Mouse (Mus musculus) ES-E14 (cell line): Measurements from ENCODE around the gene Nfkbie. TPM values are rescaled to one million over a fixed set of nuclear protein-coding genes. Genes with fewer than 3 reads are reported as not detected.

Experiments used
- DNase-seq: peaks from one replicate; pipeline ENCODE4 v3.0.0-alpha.2; 2013; ENCODE audit warnings: low read depth, low spot score
- H3K27ac ChIP-seq: 2 replicates; pipeline ENCODE4 v1.5.1; 2012; ENCODE audit warnings: low read depth, mild to moderate bottlenecking, low read length, moderate library complexity, mixed read lengths; ENCODE audit not compliant: poor library complexity, insufficient read depth, severe bottlenecking
- H3K36me3 ChIP-seq: 2 replicates; pipeline ENCODE4 v1.6.1; 2012; ENCODE audit warnings: mild to moderate bottlenecking, low read length, moderate library complexity, mixed read lengths; ENCODE audit not compliant: control insufficient read depth, poor library complexity, insufficient read depth, severe bottlenecking
- H3K4me1 ChIP-seq, 2 experiments: fragments of 150-350 bp in 1 of 2; sonication (generic) in 1 of 2; 2 replicates each; pipeline ENCODE4 v1.6.1; 2012; ENCODE audit warnings: low read length in 2 of 2, mild to moderate bottlenecking in 1 of 2, mixed read lengths in 1 of 2; ENCODE audit not compliant: control insufficient read depth in 2 of 2, insufficient read depth in 2 of 2, poor library complexity in 1 of 2
- H3K4me3 ChIP-seq, 2 experiments: fragments of 150-350 bp in 1 of 2; sonication (generic) in 1 of 2; 2 replicates each; pipeline ENCODE4 v1.5.1; 2012; ENCODE audit warnings: low read length in 2 of 2, low read depth in 1 of 2, mild to moderate bottlenecking in 1 of 2, mixed read lengths in 1 of 2; ENCODE audit not compliant: insufficient read depth in 1 of 2, poor library complexity in 1 of 2, severe bottlenecking in 1 of 2
- H3K9ac ChIP-seq: 2 replicates; pipeline ENCODE4 v1.6.1; 2012; ENCODE audit warnings: low read depth, mild to moderate bottlenecking, low read length, mixed read lengths; ENCODE audit not compliant: poor library complexity, insufficient read depth, severe bottlenecking
- H3K9me3 ChIP-seq: fragments of 150-350 bp; sonication (generic); 2 replicates; pipeline ENCODE4 v1.6.1; 2012; ENCODE audit warnings: low read depth, mild to moderate bottlenecking, low read length; ENCODE audit not compliant: control insufficient read depth, insufficient read depth
- CHD2 ChIP-seq: IDR thresholded peaks from 2 replicates; pipeline ENCODE4 v1.6.1; 2014; ENCODE audit warnings: mild to moderate bottlenecking, low read depth, low read length, inconsistent platforms
- HCFC1 ChIP-seq: IDR thresholded peaks from 2 replicates; pipeline ENCODE4 v1.6.1; 2012; ENCODE audit warnings: low read length, inconsistent platforms, borderline replicate concordance; ENCODE audit not compliant: insufficient read depth
- MAFK ChIP-seq: IDR thresholded peaks from 2 replicates; pipeline ENCODE4 v1.6.1; 2014; ENCODE audit warnings: mild to moderate bottlenecking, low read depth, low read length, inconsistent platforms; ENCODE audit not compliant: insufficient read depth
- ZC3H11A ChIP-seq: IDR thresholded peaks from 2 replicates; pipeline ENCODE4 v1.6.1; 2012; ENCODE audit warnings: low read depth, mild to moderate bottlenecking, inconsistent platforms, low read length, borderline replicate concordance
- ZNF384 ChIP-seq: IDR thresholded peaks from 2 replicates; pipeline ENCODE4 v1.6.1; 2012; ENCODE audit warnings: low read depth, low read length, inconsistent platforms
- in situ Hi-C, 2 experiments: fragments of 600-800 bp; cut with MboI; formaldehyde crosslinking; loops; one replicate each; pipeline ENCODE4 v1.15.1; 2025; ENCODE audit warnings: low sequenced_read_pairs in 2 of 2, inconsistent platforms in 1 of 2; ENCODE audit not compliant: unreplicated experiment in 2 of 2
- total RNA-seq: library from RNA; depleted of rRNA; stranded (reverse); fragments of 300-350 nt; gene quantifications from 2 replicates; pipeline ENCODE4 v1.2.3, GENCODE M21; 2012

Gene Nfkbie
- total RNA-seq, 1 experiment = 2.2 TPM

DNA sequence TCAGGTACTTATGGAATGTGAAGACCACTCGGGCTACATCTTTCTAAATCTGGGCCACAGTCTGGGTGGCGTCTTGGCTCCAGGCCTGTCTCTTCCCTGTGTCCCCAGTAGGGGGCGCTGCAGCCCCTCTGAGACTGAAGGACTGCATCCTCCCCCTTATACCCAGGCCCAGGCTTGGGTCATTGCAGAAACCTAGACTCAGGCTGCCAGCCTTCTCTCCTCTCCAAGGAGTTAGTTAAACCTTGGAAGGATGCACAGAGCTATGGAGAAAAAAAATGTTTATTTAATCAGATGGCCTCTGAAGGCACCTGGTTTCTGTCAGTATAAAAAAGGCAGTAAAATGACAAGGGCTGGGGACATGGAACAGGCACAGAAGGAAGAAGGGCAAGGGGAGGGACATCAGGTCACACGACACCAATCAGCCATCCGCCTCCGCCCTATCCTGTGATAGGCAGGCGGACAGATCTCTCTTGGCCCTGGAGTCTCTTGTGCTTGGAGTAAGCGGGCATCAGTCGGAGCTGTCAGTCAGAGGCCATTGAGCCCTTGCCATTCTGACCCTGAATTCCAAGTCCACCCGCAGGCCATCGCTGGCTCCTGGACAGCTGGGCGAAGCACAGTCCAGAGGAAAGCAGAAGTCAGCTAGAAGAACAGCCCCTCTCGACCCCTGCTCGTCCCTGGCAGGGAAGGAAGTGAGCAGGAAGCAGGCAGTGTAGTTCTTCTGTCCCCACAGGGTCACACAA is 29.6 kb downstream of the Nfkbie start:
- peaks cover 49% of the 10 kb centered on the region for H3K36me3 ChIP-seq
- H3K4me1 ChIP-seq = peaks cover 7 to 32% of the 10 kb centered on the region in 2 experiments
- DNase-seq = no peak
- H3K9ac ChIP-seq = peak overlapping the region; percentile 8; the same call in 1 of the 2 replicates
- in situ Hi-C loops = loop anchor here in 1 of 2 experiments (5.0 kb wide), 1 partner anchor 42 kb away; no protein-coding TSS in a partner anchor
- no peaks in the 10 kb centered on the region for H3K9me3 ChIP-seq
- peak; percentile 26; the same call in 1 of the 2 replicates for TF ChIP-seq ZC3H11A
- TF ChIP-seq CHD2 = peak; percentile 2; the same call in 1 of the 2 replicates
- no peak for TF ChIP-seq ZNF384
- TF ChIP-seq HCFC1 = 0 out of 2 replicates have a peak, but pooled peaks have one; percentile 17
- H3K27ac ChIP-seq = peak overlapping the region; percentile 58; the same call in 1 of the 2 replicates
- H3K4me3 ChIP-seq = peak overlapping the region; percentile 26 to 40; a peak in 2 of 4 replicates

DNA sequence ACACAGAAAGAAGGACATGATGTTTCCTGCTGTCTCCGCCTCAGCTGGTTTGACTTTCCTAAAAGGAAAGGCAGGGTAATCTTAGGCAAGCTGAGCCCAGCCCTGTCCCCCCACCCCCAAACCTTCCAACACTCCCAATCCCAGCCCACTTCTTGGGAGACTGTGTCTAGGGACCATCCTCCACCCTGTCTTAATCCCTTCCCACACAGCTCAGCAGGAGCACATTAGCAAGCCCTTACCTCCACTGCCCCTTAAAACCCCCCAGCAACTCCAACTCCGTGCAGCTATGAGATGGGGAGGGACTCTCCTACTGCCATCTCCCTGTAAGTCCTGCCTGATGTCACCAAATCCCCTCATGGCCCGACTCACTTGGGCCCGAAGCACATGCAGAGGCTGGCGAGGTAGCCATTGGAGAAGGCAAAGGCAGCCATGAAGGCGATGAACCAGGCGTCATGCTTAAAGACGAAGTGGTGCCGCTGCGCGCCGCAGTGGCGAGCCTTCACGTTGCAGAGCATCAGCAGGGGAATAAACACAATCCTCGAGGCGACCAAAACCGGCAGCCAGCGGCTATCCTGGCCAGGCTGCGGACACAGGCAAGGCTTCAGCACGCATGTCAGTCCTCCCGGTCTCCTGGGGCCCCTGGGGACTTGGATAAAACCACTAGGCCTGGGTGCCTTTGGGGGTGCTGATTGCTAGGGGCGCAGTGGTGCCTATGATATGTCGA is 30.4 kb downstream of the Nfkbie start:
- Histone ChIP-seq H3K4me3 (peak overlapping the region in 1 of 2 experiments; percentile 37; a peak in 3 of 4 replicates), H3K9me3 (no peaks in the 10 kb centered on the region), H3K4me1 (peaks cover 7 to 32% of the 10 kb centered on the region in 2 experiments), H3K36me3 (peaks cover 55% of the 10 kb centered on the region), H3K27ac (peak overlapping the region; percentile 56), H3K9ac (peak overlapping the region; percentile 48)
- no peak for TF ChIP-seq ZNF384
- TF ChIP-seq MAFK = no peak
- no peak for TF ChIP-seq ZC3H11A
- no peak for DNase-seq
- in situ Hi-C loops = loop anchor here in 1 of 2 experiments (5.0 kb wide), 1 partner anchor 41 kb away; no protein-coding TSS in a partner anchor

DNA sequence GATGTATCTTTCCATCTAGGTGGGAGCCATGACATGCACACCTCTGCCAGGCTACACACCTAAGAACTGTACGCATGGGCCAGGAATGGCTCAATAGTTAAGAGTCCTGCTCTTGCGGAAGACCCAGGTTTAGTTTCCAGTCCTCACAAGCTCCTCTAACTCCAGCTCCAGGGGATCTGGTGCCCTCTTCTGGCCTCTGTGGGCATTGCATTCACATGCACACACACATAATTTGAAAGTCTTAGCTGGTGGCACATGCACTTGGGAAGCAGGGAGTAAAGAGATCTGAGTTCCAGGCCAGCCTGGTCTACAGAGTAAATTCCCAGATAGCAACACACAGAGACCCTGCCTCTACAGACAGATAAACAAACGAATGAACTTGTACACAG is 30.9 kb downstream of the Nfkbie start:
- Histone ChIP-seq H3K9me3 (no peaks in the 10 kb centered on the region), H3K9ac (no peak overlapping the region; the same call in 1 of the 2 replicates), H3K36me3 (peaks cover 60% of the 10 kb centered on the region), H3K27ac (peak overlapping the region; percentile 56; the same call in 1 of the 2 replicates), H3K4me1 (peaks cover 7 to 35% of the 10 kb centered on the region in 2 experiments), H3K4me3 (peak overlapping the region in 1 of 2 experiments; percentile 37; a peak in 2 of 4 replicates)
- TF ChIP-seq MAFK (no peak), ZC3H11A (peak; percentile 59; the same call in 1 of the 2 replicates), HCFC1 (peak; percentile 61; the same call in 1 of the 2 replicates), ZNF384 (no peak), CHD2 (no peak)
- in situ Hi-C loops = loop anchor here in 1 of 2 experiments (5.0 kb wide), 1 partner anchor 41 kb away; no protein-coding TSS in a partner anchor
- DNase-seq = no peak

DNA sequence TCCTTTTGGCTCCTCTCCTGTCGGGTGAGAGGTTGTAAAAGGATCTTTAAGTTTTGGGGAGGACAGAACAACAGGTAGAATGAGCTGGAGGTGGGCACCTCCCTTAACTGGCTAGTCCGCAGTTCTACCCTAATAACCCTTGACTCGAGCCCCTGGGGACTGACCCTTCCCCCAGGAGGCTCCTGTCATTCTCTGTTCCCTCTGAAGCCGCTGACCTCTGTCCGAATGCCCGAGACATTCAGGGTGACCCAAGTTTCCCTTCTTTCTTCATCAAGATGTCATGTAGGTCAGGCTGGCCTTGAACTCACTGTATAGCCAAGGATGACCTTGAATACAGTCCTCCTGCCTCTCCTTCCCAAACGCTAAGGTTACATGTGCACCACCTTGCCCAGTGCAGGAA is 32.9 kb downstream of the Nfkbie start:
- H3K9me3 ChIP-seq = no peaks in the 10 kb centered on the region
- peaks cover 70% of the 10 kb centered on the region for H3K36me3 ChIP-seq
- TF ChIP-seq HCFC1 (no peak), ZNF384 (no peak), CHD2 (no peak), ZC3H11A (no peak), MAFK (no peak)
- H3K9ac ChIP-seq = no peak overlapping the region
- H3K27ac ChIP-seq = no peak overlapping the region
- H3K4me1 ChIP-seq = peaks cover 10 to 38% of the 10 kb centered on the region in 2 experiments
- in situ Hi-C loops = loop anchor here in 1 of 2 experiments (5.0 kb wide), 1 partner anchor 39 kb away; no protein-coding TSS in a partner anchor
- DNase-seq = no peak
- H3K4me3 ChIP-seq = no peak overlapping the region
